Mouse (Mus musculus) colon, adult 2 months (tissue): ENCODE data around the gene Olfr548-ps1. TPM values are rescaled to one million over a fixed set of nuclear protein-coding genes. Genes with fewer than 3 reads are reported as not detected.

ENCODE experiments used
- polyA plus RNA-seq: library from polyadenylated mRNA; depleted of rRNA; stranded (reverse); fragments of >200 nt; gene quantifications from 2 replicates; pipeline ENCODE4 v1.2.3, GENCODE M21; 2012; rRNA removed

Olfr548-ps1 gene
- polyA plus RNA-seq = not detected in 2 replicates

GRCm38 (mm10) chr7:102540596-102540995, at the start of gene Olfr548-ps1:
TSS of gene Olfr548-ps1 (plus strand) at chr7:102540896.

DNA sequence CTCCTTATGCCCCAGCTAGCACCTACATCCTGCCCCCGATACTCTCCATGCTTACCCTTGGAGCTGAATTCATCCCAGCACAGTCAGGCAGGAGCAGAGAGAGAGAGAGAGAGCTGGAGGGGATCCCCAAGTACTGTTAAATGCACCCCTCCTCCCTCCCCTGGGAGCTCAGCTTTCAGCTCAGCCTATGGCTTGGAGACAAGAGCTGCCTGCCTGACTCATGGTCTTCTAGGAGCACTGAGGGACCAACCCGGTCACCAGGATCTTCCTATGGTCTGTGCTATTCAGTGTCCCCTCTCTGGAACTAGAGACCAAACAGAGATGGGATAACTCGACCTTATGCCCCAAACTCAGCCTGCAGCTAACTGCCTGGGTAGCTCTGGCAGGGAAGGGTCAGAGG, 41.2 kb upstream of the Olfr548-ps1 start, which contains the start of gene Olfr545:
Olfr545 (minus strand) TSS at position 101 of the 400 bp plus-strand sequence.

DNA sequence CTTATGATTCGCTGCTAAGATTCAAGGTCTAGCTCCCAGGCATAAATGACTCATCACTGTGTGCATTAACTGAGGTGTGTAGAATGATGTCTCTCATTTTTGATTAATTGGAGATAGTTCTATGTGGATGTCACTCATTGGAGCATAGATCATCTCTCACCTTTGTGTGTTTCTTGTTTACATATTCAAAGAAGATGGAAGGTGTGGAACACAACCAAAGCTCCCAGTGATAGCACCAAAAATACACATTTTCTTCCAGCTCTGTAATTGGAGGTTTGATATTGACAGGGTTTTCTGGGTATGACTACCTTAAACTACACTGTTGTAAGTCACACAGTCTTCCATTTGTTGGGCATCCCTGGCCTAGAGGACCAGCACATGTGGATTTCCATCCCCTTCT, 6.2 kb upstream of the Olfr548-ps1 start, which contains the start of gene Olfr547:
Olfr547 (plus strand) TSS at position 301 of the 400 bp plus-strand sequence.

GRCm38 (mm10) chr7:102549570-102549969, 8.9 kb downstream of the Olfr548-ps1 start, which contains the start of gene Olfr549:
TSS of gene Olfr549 (plus strand) at chr7:102549870.

DNA sequence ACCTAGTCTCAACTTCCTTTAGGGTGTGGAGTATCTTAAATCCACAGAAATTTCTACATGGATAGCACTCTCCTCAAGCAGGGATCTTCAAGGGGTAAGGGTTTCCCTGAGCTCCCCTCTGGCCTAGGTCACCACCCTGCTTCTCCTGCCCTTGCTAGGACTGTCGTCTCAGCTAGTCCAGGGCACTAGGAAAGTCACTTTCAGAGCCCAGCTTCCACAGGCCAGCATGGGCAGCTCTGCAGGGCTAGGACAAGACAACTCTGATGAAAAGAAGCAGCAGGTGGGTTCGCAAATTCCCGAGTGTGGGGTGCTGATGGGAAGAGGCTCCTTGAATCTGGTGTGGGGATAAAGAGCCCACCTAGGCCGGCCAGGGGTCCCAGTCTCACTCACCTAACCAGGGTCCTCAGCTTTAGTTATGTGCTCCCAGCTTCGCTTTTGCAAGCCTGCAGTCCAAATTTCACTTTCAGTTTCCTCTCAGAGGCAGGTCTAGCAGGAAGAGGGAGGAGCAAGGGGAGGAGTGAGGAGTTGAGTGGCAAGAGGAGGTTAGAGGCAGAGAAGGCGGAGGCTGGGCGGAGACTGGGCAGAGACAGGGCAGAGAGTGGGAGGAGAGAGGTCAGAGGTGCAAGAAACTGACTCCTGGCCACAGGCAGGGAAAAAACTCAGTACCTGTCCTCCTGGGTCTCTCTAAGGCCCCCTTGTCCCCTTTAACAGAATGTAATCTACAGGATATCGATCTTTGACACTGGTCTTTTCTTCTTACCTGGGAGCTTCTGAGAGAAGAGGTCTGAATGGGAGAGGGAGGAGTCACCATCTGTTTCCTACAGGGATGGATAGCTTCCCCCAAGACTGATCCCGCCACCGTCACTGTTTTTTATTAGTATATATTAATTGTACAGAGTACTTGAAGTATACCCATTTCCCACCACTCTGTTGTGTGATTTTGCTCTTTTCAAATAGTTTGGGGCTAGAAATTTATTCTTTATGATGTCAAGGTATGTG, 24.6 kb downstream of the Olfr548-ps1 start, which contains the start of gene Trim21:
Trim21 (minus strand) TSS at position 488 of the 999 bp plus-strand sequence.

GRCm38 (mm10) chr7:102571142-102571541, 30.4 kb downstream of the Olfr548-ps1 start, which contains the start of gene Olfr550:
TSS of gene Olfr550 (plus strand) at chr7:102571442.

GRCm38 (mm10) chr7:102591786-102592185, 51.1 kb downstream of the Olfr548-ps1 start, which contains the start of gene Olfr551:
TSS of gene Olfr551 (minus strand) at chr7:102591886.

Other genes starting within 250 kb of the Olfr548-ps1 start
- 6.2 and 7.1 TPM in 2 replicates for gene Rrm1, start 99.2 kb upstream of the Olfr548-ps1 start, polyA plus RNA-seq
- not detected in 2 replicates for gene Olfr543, start 59.2 kb upstream of the Olfr548-ps1 start, polyA plus RNA-seq
- not detected in 2 replicates for gene Olfr544, start 52.6 kb upstream of the Olfr548-ps1 start, polyA plus RNA-seq
- not detected in 2 replicates for gene Olfr545, start 41.3 kb upstream of the Olfr548-ps1 start, polyA plus RNA-seq
- not detected in 2 replicates for gene Olfr547, start 6.1 kb upstream of the Olfr548-ps1 start, polyA plus RNA-seq
- not detected in 2 replicates for gene Olfr549, start 9.0 kb downstream of the Olfr548-ps1 start, polyA plus RNA-seq
- 3.3 and 3.5 TPM in 2 replicates for gene Trim21, start 24.6 kb downstream of the Olfr548-ps1 start, polyA plus RNA-seq
- 0.32 TPM in 1 of 2 replicates, not detected in the other for gene Olfr550, start 30.5 kb downstream of the Olfr548-ps1 start, polyA plus RNA-seq
- not detected in 2 replicates for gene Olfr551, start 51.0 kb downstream of the Olfr548-ps1 start, polyA plus RNA-seq
- gene Olfr552, start 56.9 kb downstream of the Olfr548-ps1 start, polyA plus RNA-seq = not detected in 2 replicates
- gene Olfr553, start 77.3 kb downstream of the Olfr548-ps1 start, polyA plus RNA-seq = not detected in 2 replicates
- gene Olfr554, start 97.5 kb downstream of the Olfr548-ps1 start, polyA plus RNA-seq = not detected in 2 replicates
- not detected in 2 replicates for gene Olfr555, start 117.9 kb downstream of the Olfr548-ps1 start, polyA plus RNA-seq
- gene Olfr556, start 124.0 kb downstream of the Olfr548-ps1 start, polyA plus RNA-seq = not detected in 2 replicates
- gene Trim68, start 146.4 kb downstream of the Olfr548-ps1 start, polyA plus RNA-seq = 10.8 and 13.9 TPM in 2 replicates
- not detected in 2 replicates for gene Olfr557, start 155.0 kb downstream of the Olfr548-ps1 start, polyA plus RNA-seq
- 0.90 and 1.6 TPM in 2 replicates for gene Olfr558, start 161.3 kb downstream of the Olfr548-ps1 start, polyA plus RNA-seq
- gene Olfr33, start 178.2 kb downstream of the Olfr548-ps1 start, polyA plus RNA-seq = 0.12 and 0.20 TPM in 2 replicates
- not detected in 2 replicates for gene Olfr559, start 186.6 kb downstream of the Olfr548-ps1 start, polyA plus RNA-seq
- 0.14 and 0.16 TPM in 2 replicates for gene Olfr560, start 218.5 kb downstream of the Olfr548-ps1 start, polyA plus RNA-seq
- 7.7 and 9.7 TPM in 2 replicates for gene Olfr78, start 218.6 kb downstream of the Olfr548-ps1 start, polyA plus RNA-seq
- not detected in 2 replicates for gene Olfr561, start 230.3 kb downstream of the Olfr548-ps1 start, polyA plus RNA-seq